Mouse (Mus musculus) hematopoietic stem cell, adult 5-6 weeks (primary cell): ENCODE data around the gene Qpct. TPM values are rescaled to one million over a fixed set of nuclear protein-coding genes. Genes with fewer than 3 reads are reported as not detected.
A peak's percentile ranks its signal among the peaks of the same experiment; 100 is the strongest.
"Not testable (repeated sequence)": the region's sequence is repeated elsewhere in the genome, so short reads cannot be mapped to it uniquely, and the experiment has no call there.

Experiments used
- ATAC-seq, 2 experiments: fragments of 125-278 bp in 1 of 2; replicated peaks in 1 of 2; 2 replicates each; pipeline ENCODE4 v1.8.0; 2016 to 2017; ENCODE audit warnings: inconsistent platforms in 2 of 2, mild to moderate bottlenecking in 2 of 2, moderate number of reproducible peaks in 2 of 2, low read depth in 1 of 2, moderate TSS enrichment in 1 of 2; ENCODE audit not compliant: low FRiP score in 2 of 2, poor library complexity in 2 of 2, severe bottlenecking in 2 of 2, insufficient read depth in 1 of 2, low TSS enrichment in 1 of 2
- total RNA-seq: library from RNA; stranded (forward); fragments of 172-1452, 232-1000 nt; gene quantifications from 2 replicates; pipeline ENCODE4 v1.2.3, GENCODE M21; 2017

Qpct gene
- total RNA-seq, 1 experiment from 2014 or later: 0.79 TPM

DNA sequence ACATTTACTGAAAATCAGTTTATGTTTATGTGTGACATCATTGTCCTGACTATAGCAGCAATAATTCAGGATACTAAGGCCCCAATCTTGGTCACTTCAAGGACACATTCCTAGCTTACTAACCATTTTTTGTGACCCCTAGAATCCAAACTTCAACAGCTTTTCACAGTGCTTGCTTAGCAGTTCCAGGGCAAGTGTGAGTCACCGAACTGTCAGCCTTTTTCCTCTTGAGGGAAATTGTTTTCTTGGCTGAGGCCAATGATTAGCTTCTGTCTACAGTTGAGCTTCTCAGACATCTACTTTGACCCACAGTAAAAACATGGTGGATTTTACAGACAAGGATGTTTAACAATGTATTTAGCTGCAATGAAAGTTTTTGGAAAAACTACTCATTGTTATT lies 12.5 kb downstream of the Qpct start:
- no peak for ATAC-seq

DNA sequence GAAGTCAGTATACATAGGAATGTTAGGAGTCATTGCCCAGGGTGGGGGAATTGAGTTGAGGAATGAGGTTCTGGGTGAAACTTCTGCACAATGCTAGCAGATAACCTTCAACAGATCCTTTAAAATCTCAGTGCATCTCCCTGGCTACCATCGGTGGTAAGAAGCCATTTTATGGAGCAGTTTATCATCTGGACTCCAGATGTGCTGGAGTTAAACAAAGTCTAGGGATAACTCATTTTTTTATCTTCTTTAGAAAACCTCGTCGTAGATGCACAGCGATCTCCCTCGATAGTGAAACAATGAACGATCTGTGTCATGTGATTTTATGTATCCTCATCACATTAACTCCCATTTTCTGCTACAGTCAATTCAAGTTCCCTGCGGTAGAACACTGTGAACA lies 16.9 kb downstream of the Qpct start:
- ATAC-seq: no peak

DNA sequence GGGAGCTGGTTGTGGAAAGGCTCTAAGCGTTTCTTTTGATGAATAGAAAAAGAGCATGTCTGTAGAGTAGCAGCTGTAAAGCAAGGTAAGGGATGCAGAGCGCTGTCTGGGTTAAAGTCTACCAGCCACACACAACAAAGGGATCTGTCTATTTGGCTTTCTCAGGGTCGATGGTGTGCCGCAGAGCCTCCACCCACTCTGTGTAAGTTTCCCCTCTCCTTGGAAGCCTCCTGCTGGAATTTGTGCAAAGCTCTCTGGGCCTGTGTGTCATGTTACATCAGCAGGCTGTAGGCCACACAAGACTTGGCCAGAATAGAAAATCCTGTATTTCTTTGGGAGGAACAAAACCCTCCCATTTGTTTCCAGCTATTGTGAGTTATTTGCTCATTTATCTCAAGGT lies 17.3 kb downstream of the Qpct start:
- no peak for ATAC-seq

DNA sequence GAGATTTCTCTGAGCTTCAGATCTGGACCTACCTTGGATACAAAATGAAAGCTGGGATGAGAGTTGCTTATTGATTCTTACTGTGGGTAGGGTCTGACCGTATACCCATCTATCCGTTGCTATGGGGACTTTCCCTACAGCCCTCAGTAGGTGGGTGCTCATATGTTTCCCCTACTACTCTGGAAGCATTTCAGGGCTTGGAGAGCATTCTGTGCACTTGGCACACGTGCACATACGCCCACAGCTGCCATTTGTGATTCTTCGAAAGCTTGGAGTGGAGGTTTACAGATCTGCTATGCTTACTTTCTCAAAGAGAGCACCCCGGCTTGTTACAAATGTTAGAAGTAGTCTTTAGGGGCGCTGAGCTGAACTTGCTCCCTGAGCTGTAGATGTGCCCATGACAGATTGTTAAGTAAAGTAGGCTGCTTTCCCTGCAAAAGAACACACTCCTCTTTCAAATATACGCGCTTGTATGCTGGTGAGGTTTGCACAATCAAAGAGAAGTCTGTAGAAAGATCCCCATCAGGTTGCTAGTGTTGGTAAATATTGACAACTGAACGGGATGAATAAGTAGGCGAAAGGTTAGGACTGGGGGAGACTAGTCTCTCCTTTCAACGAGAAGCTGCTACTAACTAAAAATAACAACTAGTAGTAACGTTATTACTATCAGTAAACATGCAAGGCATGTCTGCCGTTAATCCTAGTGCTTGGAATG lies 18.2 kb downstream of the Qpct start:
- ATAC-seq: no peak

DNA sequence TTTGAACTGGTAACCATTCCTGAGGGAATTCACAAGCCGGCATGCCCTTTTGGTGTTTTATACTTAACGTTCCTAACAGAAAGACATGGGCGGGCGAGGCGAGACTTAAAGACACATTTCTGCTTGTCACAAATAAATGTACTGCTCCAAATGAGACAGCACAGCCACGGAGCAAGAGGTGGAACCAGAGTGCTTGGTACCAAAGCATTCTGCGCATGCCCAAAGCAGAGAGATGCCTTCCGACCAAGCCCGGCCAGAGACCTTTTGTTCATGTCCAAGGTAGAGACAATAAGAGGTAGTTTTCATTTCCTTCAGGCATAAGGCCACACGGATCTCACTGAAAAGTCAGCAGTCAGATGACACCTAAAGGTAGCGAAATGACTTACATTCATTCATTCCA lies 20.2 kb downstream of the Qpct start:
- ATAC-seq: no peak

DNA sequence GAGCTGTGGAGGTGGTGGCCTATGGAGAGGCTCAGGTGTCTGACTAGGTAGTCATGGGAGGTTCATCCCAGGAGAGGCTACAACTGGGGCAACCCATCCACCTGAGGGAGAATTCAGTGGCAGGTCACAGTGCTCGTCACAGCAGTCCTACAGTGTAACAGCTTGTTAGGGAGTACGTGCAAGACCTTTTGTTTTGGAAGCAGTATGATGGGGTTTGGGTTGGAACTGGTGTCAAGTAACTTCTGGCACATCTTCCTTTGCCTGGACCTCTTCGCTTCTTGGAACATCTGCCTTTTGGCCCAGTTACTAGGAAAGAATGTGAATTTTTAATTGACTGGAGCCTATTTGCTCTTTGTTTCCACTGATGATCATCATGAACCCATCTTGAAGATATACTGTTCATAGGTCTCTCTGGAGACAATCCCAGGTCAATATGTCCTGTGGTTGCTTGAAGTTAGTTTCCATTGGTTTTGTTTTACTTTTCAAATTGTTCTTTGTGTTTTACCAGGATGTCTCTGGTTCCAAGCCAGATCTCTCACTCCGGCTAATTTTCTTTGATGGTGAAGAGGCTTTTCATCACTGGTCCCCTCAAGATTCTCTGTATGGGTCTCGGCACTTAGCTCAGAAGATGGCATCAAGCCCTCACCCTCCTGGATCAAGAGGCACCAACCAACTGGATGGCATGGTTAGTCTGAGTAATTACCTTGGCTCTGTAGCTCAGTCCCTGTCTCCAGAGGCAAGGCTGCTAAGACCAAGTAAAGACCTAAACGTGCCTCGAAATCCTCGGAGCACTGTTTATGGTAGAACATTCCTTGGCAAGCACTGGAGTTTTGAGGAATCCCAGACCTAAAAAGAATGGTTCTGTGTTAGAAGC lies 25.5 kb downstream of the Qpct start:
- ATAC-seq: no peak

DNA sequence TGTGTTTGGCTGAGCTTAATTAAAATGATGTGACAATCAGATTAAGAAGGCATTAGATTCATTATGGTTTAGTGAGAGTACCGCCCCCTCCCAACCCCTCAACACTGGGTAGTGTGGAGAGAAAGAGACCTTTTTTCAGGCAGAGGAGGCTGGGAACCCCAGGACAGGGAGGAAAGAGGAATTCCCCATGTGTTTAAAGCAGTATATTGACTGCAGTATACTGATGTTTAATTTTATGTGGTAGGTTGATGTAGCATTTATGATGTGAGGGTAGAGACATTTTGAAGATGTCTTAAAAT lies 26.1 kb downstream of the Qpct start:
- ATAC-seq: no peak

DNA sequence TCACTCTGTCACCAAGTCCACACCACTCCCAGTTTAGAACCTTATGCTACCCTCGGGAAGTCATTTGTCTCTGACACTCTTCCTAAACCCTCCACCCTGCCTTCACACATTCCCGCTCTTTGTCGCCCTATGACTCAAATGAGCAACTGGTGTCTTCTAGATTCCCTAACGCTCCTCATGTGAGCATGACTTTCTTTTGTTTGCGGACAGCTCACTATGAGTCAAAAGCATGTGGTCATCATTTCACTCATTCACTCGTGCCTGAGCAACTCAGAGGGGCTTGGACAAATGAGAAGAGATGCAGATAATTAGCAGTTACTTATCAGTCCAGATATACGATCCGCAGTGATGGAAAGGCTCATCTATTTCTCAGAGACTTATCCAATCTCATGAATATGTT lies 26.5 kb downstream of the Qpct start:
- no peak for ATAC-seq

DNA sequence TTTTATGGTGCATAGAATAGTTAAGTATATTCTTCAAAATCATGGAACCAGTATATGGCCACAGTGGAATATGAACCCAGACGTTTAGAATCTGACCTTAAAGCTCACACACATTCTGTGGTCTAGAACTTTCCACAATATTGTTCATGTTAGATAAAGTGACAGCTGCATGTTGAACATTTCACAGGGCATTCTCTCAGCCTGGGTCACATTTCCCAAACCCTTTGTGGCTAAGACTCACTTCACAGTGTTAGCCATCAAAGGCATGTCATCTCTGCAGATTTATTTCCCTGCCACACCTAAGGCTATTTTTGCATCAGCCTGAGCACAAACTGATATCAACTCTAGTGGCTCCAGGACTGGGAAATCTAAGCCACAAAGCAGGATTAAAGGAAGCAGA lies 40.0 kb downstream of the Qpct start:
- ATAC-seq: no peak

DNA sequence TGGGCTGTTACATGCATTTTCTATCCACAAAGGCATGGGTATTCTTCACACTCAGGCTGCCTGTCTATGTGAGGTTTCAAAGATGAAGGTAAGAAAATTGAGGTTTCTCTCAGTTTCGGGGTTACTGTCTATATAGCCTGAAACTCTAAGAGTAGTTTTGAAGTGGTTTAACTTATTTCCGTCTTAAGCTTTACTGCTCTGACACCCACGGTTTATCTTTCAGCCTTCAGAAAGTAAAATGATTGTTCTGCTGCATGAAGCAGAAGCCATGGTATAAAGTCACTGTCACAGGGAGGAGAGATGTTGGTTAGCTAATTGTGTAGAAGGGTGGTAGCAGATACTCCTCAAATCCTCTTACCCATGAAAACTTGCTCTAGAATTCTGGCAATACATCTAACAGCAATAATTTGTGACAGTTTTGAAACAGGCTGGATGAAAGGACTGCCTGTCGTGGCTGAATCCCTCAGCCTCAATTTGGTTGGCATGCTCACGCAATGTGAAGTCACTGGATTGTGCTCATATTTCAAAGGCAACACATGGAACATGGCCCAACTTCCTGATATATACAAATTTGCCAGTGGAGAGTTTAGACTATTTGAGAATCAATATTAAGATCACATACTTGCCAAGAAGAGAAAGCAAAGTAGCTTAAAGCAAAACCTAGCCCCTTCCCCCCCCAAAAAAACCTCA lies 41.7 kb downstream of the Qpct start:
- no peak for ATAC-seq

DNA sequence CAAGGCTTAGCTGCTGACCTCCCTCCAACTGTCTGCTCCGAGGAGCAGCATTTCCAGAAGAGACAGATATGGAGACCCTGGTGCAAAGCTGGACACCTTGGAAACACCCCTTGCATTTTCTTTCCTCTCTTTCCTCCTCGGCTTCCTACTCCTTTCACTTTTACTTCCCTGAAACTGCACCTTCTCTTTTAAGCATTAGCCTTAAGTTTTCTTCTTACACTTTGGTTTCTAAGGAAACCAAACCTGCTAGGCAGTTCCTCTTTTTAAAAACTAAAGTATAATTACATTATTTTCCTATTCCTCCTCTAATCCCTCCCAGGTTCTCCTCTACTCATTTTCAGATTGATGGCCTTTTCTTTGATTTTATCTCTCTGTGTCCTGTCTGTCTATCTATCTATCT lies 43.9 kb downstream of the Qpct start:
- ATAC-seq: peak; percentile 81 to 90

DNA sequence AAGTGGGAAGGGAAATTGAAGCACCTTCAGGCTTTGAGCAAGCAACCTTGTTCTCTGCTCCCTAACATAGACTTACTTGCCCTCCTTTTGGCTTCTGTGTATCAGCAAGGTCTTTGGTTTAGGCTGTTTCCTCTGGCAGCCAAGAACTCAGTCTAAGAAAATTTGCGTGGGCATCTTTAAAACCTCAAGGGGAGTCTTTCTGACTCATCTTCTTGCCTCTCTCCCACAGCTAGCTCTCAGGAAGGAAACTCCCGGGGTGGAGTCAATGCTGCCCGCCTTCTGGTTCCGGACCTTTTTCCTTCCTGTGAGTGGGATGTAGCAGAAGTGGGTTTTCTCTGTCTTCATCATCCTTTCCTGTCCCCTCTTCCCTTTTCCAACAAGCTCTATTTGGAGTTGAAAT lies 48.2 kb downstream of the Qpct start:
- ATAC-seq: no peak

DNA sequence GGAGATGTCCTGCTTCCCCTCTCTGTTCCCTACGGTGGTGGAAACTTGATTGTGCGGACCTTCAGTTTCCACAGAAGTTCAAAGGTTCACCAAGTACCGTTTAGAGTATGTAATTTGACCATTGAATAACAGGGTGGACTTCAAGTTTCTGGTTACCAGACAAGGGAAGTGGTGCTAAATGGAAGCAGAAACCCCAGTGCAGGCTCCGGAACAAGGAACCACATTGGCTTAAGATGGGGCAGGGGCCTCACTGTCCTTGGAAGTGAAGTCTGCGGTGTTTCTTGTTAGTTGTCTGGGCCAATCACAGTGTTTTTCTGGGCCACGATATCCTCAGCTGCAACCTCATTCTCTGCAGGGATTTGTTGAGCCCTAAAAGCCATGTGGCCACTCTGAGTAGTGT lies 56.5 kb downstream of the Qpct start:
- peak in 1 of 2 experiments; percentile 7; a peak in 1 of 4 replicates for ATAC-seq

DNA sequence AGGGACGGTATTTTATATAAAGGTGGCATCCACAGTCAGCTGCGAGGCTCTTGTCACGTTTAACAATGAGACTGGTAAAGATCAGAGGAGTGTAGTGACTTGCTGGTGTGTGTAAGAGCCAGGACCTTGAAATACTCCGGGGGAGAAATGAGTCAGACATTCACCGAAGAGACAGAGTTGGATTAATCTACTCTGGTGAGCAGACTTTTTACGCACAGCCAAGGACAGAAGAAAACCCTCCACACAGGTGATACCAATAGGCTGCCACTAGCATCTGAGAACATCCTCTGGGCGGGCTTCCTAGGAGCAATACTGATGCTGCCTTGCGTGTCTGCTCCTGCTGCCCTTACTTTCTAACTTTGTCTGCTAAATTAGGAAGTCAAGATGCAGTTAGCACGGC lies 57.9 kb downstream of the Qpct start:
- no peak for ATAC-seq

DNA sequence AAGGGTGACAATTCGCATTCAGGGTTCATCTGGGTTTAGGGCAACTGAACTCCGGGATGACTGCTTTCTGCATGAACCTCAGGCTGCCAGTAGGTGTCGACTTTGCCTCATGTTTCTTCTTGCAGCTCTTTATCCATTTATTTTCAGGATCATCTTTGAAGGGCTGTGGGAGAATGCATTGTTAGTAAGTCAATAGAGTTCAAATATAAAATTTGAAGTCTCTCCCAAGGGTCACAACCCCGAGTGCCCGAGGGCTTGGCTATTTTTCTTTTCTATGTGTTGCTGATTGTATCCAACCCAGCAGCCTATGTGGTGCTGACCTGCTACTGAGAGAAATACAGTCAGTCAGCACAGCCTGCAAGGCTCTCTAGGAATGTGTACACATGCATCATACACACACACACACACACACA lies 59.2 kb downstream of the Qpct start:
- peak; percentile 56 to 67; a peak in 3 of 4 replicates for ATAC-seq

DNA sequence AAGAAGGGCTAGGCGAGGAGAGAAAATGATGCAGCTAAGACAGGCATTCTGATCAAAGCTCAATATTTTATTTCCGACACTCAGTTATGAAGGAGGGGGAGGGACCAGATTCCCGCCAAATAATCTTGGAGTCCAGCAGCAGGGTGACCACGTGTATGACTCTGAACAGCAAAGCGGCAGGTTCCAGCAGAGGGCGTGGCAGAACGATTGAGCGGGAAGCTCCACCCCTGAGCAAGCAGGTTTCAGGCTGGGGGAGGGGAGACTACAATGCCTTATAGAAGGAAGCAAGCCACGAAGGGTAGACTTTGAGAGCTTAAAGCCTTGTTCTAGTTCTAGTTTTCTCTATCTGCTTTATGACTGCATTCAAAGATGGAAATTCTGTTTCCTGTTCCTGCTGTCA lies 63.5 kb downstream of the Qpct start:
- not testable (repeated sequence) for ATAC-seq

DNA sequence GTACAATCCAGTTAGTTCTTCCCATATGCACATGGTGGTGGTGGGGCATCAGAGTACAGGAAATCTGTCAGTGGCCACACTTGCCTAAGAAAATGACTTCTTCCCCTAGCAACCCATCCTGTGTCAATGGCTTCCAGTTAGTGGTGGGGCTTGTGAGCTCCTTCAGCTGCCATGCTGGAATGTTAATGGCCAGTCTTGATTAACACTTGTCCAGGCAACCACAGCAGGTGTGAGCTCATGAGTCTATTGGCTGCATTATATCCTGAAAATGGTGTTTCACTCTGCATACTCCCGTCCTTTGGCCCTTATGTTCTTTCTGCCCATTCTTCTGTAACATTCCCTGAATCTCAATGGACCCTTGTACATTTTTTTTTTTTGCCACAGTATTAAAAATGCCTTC lies 67.4 kb downstream of the Qpct start:
- ATAC-seq: no peak

DNA sequence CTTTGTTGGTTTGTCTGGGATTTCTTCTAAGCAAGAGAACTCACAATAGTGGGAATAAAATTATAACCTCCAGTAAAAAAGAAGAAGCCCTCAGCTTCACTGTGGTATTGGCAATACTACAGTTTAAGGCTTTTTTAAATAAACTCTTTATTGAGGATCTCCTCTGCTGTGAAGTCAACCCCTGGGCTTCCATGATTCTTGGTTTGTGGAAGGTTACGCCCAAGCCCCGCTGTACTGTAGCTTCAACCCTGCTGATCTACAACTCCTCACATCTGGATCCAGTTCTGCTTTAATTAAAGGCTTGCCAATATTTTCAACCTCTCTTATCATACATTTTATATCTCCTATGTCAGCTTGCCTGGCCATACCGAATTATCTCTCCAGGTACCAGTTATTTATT lies 68.6 kb downstream of the Qpct start:
- no peak for ATAC-seq
